Mouse (Mus musculus) lung, adult 18-20 months (tissue): Measurements from ENCODE around the gene Scamp5.
A peak's percentile ranks its signal among the peaks of the same experiment; 100 is the strongest.

Source experiments
- DNase-seq, 2 experiments: peaks; one replicate each; pipeline ENCODE4 v3.0.0; 2022; ENCODE audit warnings: mixed read lengths in 2 of 2

Scamp5 gene

GRCm38 (mm10) chr9:57467896-57468549 is at the start of gene Scamp5:
TSS of gene Scamp5 (minus strand) at chr9:57468060.
- DNase-seq, result peak; percentile 85 to 89

DNA sequence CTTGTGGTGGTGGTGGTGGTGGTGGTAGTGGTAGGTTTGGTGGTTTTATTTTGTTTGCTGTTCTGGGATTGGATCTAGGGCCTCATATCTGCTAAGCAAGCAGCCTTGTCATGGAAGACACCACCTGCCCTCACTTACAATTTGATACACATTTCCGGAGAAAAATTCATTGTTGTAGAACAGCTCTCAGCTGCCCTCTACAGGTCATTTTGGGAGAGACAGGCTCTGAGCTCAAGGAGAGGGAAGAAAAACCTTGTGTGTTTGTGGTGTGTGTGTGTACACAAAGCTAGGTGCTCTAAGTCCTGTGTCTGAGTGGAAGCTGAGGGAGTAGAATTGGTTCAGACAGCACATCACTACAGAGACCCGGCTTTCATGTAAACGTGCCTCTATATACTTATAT is 49.3 kb upstream of the Scamp5 start:
- peak; percentile 30 to 33 for DNase-seq

DNA sequence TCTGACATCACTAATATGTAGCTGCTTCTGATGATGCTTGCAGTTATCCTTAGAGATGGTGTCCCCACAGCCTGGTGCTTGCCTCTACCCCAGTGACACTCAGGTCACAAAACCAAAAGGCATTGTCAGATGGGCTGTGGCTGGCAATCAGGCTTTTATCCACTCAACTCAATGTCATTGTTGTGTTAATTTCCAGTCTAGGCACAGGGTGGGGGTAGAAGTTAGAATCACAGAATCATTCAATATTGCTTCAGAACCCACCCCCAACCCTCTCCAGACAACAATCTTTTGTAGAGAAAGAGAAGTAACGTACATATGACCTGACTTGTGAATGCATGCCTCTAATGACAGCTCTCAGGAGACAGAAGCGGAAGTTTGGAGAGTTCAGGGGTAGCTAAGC is 42.7 kb upstream of the Scamp5 start:
- no peak for DNase-seq

GRCm38 (mm10) chr9:57505700-57506099 is 37.8 kb upstream of the Scamp5 start:
- DNase-seq, result peak in 1 of 2 experiments; percentile 24

DNA sequence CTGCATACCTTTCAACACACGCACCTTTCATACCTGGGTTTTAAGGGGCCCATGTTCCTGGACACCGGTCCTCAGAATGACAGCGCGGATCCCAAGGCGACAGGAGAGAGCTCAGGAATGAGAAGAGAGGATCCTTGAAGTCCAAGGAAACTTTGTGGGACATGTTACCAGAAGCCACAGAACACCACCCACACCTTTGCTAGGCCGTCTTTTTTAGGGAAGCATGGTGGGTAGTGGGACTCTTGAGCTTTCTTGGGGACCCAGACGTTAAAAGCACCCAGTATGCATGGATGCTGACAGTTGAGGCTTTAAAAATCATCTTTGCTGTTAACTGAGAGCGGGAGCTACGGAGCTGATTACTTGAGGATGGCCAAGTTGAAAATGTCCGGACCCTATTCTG is 37.0 kb upstream of the Scamp5 start:
- DNase-seq, result no peak

GRCm38 (mm10) chr9:57504381-57504700 is 36.5 kb upstream of the Scamp5 start:
- DNase-seq, result peak; percentile 53

GRCm38 (mm10) chr9:57503622-57504380 is 35.9 kb upstream of the Scamp5 start, which contains the start of gene Rpp25:
TSS of gene Rpp25 (plus strand) at chr9:57504026.
- DNase-seq, result peak; percentile 48 to 55

DNA sequence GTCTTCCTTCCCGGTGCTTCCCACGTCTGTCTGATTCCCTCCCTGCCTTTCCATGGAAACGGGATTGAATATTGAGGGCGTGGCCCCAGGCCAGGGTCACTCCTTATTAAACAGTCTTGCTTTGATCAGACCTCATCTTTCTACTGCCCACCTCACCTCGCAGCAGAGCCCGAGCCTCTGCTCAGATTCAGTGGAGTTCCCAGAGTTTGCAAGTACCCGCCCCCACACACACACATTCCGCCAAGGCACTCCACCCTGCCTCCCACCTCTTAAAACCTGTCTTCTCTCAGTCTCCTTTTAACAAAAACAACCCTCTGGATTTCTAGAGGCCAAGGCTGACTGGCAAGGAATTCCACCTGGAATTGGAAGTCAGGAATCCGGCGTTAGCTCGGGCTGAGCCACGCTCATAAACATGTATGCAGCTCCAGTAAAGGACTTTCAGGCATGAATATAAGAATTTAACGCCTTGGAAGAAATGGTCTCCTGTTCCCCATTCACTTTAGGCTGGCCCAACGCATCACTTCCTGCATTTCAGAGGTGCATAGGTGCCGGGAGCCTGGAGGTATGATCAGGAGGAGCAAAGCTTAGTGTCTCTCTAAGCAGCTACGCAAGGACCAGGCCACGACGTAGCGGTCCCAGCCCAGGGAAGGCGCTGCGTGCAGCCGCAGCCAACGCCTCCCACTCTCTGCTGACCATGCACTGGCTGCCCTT is 35.2 kb upstream of the Scamp5 start:
- DNase-seq, result peak in 1 of 2 experiments; percentile 12

DNA sequence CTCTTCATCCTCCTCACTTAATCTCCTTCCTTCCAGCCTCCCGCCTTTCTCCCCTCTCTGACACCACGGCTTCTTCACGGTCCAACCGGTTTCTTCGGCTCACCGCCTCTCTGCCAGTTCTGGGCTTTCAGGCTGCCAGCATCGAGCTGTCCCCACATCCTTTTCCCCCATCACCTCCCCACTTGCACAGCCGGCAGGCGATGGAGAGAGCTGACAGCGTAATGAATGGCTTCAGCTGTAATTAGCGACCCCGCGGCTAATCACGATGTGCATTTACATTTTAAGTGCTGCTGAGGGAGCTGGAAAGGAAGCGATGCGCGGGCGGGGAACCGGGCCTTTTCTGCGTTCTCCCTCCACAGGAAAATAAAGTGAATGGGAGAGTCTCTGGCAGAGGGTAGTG is 34.0 kb upstream of the Scamp5 start:
- DNase-seq, result no peak

DNA sequence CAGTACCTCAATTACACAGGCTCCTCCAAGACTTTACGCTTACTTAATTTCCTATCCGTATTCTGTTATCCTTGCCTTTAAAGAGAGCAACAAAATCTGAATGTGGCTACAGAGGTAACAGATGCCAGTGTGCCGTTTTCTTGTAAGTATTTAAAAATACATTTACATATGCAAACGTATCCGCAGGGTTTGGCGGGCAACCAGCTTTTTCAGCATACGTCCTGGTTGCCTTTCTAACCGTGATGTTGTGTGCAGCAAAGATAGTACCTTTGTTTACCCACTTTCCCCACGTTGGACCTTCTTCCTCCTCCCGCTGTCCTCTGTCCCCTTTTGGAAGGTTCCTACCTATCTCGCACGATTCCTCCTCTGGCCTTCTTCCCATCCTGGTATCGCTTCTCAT is 33.6 kb upstream of the Scamp5 start:
- no peak for DNase-seq

DNA sequence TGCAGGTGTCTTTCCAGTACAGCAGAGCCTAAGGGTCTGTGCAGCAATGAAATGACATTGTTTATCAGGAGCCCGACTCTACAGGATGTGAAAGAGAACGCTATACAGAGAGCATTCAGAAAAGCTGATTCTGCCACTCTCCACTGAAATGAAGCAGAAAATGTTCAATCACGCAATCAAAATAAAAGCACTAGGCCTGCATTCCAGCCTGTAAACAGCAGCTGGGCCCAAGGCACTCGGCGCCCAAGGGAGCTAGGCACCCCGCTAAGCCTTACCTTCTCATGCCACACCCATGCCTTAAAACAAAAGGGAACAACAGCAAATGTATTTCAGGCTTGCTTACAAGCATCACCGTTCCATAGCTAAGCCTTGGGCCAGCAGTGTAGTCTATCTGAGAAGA is 30.7 kb upstream of the Scamp5 start:
- DNase-seq, result no peak

DNA sequence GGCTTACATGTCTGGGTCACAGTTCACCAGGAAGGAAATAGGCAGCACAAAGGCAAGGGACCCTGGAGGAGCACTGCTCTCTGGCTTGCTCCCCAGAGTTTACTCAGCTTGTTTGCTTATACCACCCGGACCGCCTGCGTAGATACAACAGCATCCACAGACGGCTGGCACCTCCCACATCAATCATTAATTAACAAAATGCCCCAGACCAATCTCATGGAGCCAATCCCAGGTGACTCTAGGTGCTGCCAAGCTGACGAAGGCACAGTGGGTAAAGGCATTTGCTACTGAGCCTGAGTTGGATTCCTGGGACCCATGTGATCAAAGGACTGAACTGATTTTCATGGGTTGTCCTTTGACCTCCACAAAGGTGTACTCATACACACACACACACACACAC is 29.4 kb upstream of the Scamp5 start:
- DNase-seq, result no peak

- no peak for DNase-seq
These were observed 27.1 kb upstream of the Scamp5 start for GRCm38 (mm10) chr9:57494970-57495369.

GRCm38 (mm10) chr9:57493532-57493931 is 25.7 kb upstream of the Scamp5 start:
- DNase-seq, result no peak

DNA sequence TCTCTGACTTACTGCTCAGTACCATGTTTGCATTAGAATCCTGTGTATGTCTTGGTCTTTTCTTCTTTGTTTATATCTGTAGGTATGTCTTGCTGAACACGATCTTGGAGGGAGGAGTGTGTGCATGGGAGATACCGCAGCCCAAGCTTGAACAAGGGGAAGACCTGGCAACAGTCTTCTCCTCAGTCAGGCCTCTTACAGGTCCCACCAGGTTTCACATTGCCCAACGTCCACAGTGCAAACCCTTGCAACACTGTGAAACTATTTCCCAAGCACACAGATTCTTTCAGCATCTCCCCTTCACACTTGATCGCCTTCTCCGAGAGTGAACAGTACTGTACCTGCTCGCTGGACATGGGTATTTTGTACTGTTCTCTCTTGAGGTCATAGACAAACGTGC is 19.9 kb upstream of the Scamp5 start:
- DNase-seq, result no peak

GRCm38 (mm10) chr9:57485774-57486173 is 17.9 kb upstream of the Scamp5 start:
- DNase-seq, result peak; percentile 70 to 74

DNA sequence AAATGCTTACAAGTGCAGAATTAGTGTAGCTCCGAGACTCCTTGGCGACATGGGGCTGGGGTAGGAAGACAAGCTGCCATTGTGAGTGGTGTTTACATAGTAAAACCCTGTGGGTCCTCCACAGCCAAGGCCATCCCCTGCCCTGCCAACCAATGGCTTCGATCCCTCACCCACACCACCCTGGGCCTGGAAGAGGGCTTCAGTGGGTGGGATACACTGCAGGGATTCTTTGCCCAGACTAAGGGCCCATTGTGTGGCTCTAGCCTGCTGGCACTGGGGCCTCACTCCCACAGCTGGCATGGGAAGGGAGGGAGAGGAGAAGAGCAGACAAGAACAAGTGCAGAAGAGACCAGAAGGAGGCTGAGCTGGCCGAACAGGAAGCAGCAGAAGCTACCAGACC is 1.1 kb upstream of the Scamp5 start:
- DNase-seq, result no peak

DNA sequence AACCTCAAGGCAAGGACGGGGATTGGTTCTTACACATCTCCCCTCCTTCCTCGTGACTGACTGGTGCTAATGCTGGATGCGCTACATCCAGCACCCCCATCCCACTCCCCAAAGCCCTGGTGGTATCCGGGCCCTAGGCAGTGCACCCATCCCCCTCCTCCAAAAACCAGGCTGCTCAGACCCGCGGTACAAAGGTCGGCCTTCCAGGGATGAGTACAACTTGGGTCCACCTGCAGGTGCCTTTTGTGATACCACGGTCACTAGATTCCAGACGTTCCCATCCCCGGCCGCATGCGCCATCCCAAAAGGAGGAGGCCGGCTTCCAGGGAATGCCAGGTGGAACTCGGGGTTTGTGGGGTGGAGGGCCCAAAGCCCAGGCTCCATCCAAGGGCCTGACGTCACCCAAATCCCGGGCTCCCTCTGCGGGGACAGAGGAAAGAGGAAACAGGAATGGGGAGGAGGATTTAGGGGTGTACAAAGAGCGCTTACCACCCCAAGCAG is 539 bp downstream of the Scamp5 start:
- DNase-seq, result no peak

DNA sequence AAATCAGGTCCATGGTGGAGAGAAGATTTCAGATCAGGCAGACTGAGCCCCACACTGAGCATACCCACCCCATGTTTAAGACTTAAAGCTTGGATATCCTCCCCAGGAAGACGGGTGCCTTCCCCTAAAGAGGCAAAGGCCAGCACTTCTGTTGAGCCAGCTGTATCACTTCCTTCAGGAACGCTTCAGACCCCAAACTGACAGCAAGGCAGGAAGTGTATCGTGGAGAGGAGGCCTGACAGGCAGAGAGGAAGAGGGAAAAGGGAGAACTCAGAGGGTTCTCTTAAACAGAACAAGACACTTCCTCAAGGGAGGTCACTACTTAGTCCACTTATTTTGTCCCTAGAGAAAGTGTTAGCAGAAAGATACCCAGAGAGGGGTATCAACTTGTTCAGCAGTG is 1.8 kb downstream of the Scamp5 start:
- DNase-seq, result no peak

GRCm38 (mm10) chr9:57462866-57463265 is 5.0 kb downstream of the Scamp5 start:
- no peak for DNase-seq

DNA sequence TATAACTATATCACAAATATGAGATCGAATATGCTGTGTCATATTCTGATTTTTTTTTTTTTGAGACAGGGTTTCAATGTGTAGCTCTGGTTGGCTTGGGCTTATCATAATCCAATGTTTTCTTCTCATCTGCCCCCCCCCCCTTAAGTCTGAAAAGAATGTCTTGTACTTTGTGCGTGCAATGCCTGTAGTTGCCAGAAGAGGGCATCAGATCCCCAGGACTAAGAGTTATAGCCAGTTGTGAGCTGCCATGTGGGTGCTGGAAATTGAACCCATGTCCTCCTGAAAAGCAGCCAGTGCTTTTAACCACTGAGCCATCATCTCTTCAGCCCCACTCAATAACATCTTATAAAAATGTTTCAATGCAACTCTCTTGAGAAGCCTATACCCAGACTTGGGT is 8.2 kb downstream of the Scamp5 start:
- DNase-seq, result no peak

DNA sequence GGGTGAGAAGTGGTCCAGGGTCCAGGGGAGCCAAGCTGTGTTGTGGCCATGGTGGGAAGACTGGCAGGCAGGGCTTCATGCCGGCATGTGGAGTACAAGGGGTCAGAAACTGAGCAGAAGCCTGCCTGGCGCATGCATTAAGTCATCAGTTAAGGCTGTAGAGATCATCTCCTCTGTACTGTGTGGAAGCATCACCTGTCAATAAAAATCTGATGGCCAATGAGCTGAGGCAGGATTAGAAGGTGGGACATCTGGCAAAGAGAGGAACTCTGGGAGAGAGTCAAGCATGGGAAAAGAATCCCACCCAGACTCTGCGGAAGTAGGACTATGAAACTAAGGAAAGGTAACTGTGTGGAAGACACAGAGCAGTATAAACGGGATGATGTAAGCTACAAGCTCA is 14.3 kb downstream of the Scamp5 start:
- no peak for DNase-seq

- no peak for DNase-seq
These were observed 15.0 kb downstream of the Scamp5 start for GRCm38 (mm10) chr9:57452624-57453462.
